Mouse (Mus musculus): ENCODE results near the gene Chrna1.

- TF ChIP-seq CTCF (IDR thresholded peaks at IDR 0.05; ENCODE audit: low read depth, low read length), result no peak
- no peak for TF ChIP-seq POLR2A (IDR thresholded peaks at IDR 0.05; ENCODE audit: extremely low read depth, insufficient read depth, low read length)
These were observed 6.4 kb upstream of the Chrna1 start for GRCm38 (mm10) chr2:73586392-73587108.

All from liver, adult 2 months (tissue).